Mouse (Mus musculus) ES-Bruce4 (cell line): Measurements from ENCODE around the gene Dab2ip.

Experiments used
- CTCF ChIP-seq: IDR thresholded peaks from one replicate; pipeline ENCODE4 v1.8.1; 2011; ENCODE audit warnings: low read depth, low read length
- EP300 ChIP-seq: IDR thresholded peaks from 2 replicates; pipeline ENCODE4 v1.6.1; 2011; ENCODE audit warnings: low read depth, low read length; ENCODE audit not compliant: insufficient read depth

DNA sequence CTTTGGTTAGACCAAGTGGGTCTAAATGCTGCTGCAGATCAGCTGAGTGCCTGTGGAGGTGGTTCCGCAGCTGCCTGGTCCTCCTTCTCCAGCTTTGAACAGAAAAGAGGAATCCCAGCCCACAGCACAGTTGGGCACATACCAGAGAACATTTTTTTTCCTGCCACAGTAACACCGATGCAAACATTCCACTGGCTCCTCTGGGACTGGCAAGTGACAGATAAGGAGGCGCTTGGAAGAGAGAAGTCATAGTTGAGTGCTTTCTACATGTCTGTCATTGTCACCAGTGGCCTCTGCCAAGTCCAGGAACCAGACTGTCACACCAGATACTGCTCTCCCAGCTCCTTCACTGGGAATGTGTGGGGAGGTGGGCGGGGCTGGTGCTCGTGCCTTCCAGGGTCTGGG lies 217.6 kb downstream of the Dab2ip start:
- no peak for TF ChIP-seq EP300
- TF ChIP-seq CTCF, result no peak
